Mouse (Mus musculus): ENCODE data around the gene Nes.

Gene Nes

DNA sequence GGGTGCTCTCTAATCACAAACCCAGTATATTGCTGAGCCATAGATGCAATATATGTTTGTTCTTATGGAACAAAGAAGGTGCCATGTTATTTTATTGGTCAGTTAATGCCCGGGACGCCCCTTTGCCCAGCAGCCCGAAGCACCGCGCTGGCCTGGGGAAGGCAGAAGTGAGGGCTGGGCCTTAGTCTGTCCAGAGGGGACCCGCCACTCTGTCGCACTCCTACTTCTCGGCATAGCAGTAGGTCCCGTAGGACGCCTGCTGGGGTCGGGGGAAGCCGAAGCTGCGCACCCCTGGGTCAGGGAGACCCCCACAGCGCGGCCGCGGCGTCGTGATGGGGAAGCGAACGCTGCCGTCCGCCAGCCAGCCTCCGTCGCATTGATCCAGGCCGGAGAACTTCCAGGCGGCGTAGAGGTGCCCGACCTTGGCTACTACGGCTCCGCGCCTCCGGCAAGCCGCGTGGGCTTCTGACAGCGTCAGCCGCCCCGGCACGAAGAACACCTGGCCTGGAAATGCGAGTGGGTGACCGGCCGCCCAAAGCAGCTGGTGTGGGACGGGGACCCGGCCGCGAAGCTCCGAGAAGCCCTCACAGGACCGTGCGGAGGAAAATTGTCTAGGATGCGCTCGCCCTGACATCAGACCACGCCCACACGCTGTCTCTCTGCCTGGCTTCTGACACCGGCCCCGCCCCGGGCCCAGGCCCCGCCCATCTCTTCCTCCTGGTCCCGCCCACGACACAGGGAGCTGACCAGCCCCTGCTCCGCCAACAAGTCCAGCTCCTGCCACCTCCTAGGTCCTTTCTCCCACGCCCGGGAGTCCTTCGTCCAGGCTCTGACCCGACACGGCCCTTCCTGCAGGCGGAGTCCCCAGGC is 51.7 kb downstream of the Nes start:
- DNase-seq (ENCODE audit: low read depth, low spot score) = peak; percentile 86

GRCm38 (mm10) chr3:88023192-88024074 is 52.6 kb downstream of the Nes start:
- DNase-seq (ENCODE audit: low read depth, low spot score) = peak; percentile 26

- DNase-seq (ENCODE audit: low read depth, low spot score) = no peak
These were observed 55.9 kb downstream of the Nes start for GRCm38 (mm10) chr3:88026823-88027222.

GRCm38 (mm10) chr3:88027434-88028186 is 56.7 kb downstream of the Nes start, which contains the start of gene Hapln2:
Gene Hapln2 (minus strand): TSS chr3:88027583.
- peak; percentile 56 for DNase-seq (ENCODE audit: low read depth, low spot score)
